Mouse (Mus musculus): Measurements from ENCODE around the gene Vamp2.

GRCm38 (mm10) chr11:69119446-69120155 lies 31.3 kb downstream of the Vamp2 start:
- TF ChIP-seq MAX (IDR thresholded peaks at IDR 0.05) (no peak), CTCF (IDR thresholded peaks at IDR 0.05; ENCODE audit: control insufficient read depth, insufficient read depth, insufficient read length) (no peak), MYOD1 (IDR thresholded peaks at IDR 0.05; ENCODE audit: control insufficient read depth, insufficient read length, low read depth) (no peak)

Data from C2C12 (cell line).